Comparison of ENCODE assay signal across 21 mouse cellular contexts in the genomic region with DNA sequence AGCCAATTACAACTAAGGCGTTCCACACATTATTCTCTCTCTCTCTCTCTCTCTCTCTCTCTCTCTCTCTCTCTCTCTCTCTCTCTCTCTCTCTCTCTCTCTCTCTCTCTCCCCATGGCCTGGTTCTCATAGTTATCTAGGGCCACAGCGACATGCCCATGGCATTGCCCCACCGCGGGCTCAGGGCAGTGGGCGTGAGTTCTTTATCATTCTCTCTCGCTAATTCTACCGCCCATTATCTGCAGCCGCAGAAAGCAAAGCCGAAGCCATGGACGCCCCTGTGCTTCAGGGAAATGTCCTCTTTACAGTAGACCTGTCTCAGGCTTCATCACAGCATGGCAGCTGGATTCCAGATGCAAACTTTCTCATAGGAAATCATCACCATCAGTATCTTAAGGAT.
"Had no signal": no experiment of that assay in that cellular context is flagged by ENCODE, and none has a peak within 500 bp of the region (broad histone marks: within the 10 kb centered on the region; RNA-seq: fewer than 3 reads in every experiment).

No protein-coding gene starts in this region.

- H3K27ac ChIP-seq: left cerebral cortex, adult 2 months; lung, embryonic 15.5 days; midbrain, embryonic 10.5 days; midbrain, embryonic 13.5 days; neural tube, embryonic 13.5 days; stomach, embryonic 15.5 days had no signal

- ATAC-seq: intestine, embryonic 16.5 days; midbrain, embryonic 13.5 days; midbrain, embryonic 16.5 days had no signal

- H3K4me3 ChIP-seq: left cerebral cortex, adult 2 months; lung, embryonic 15.5 days; megakaryocyte, embryonic 14.5 days; midbrain, embryonic 10.5 days; midbrain, embryonic 13.5 days; myocyte; neural tube, embryonic 13.5 days; stomach, embryonic 15.5 days had no signal

- DNase-seq: kidney, adult 18-20 months; kidney, adult 9 months; kidney, postnatal 14 days; layer of hippocampus, postnatal 36 days; lung, adult 18-20 months; lung, postnatal 10 days; lung, postnatal 36 days; retina, postnatal 1 day; right cerebral cortex, postnatal 25 days; spleen, adult 18-20 months; thymus, postnatal 36 days had no signal

- H3K9ac ChIP-seq: lung, embryonic 15.5 days; midbrain, embryonic 13.5 days; neural tube, embryonic 13.5 days; stomach, embryonic 15.5 days had no signal

- H3K4me2 ChIP-seq: lung, embryonic 15.5 days; midbrain, embryonic 13.5 days; neural tube, embryonic 13.5 days; stomach, embryonic 15.5 days had no signal

- H3K36me3 ChIP-seq: lung, embryonic 15.5 days; midbrain, embryonic 10.5 days; midbrain, embryonic 13.5 days; neural tube, embryonic 13.5 days; stomach, embryonic 15.5 days had no signal

- H3K27me3 ChIP-seq: lung, embryonic 15.5 days; megakaryocyte, embryonic 14.5 days; midbrain, embryonic 13.5 days; neural tube, embryonic 13.5 days; stomach, embryonic 15.5 days had no signal

- H3K9me3 ChIP-seq: lung, embryonic 15.5 days; midbrain, embryonic 10.5 days; midbrain, embryonic 13.5 days; neural tube, embryonic 13.5 days; stomach, embryonic 15.5 days had no signal

- H3K4me1 ChIP-seq: lung, embryonic 15.5 days; megakaryocyte, embryonic 14.5 days; midbrain, embryonic 10.5 days; midbrain, embryonic 13.5 days; neural tube, embryonic 13.5 days; stomach, embryonic 15.5 days had no signal
